In genomic region chr1:181539846-181540769, GRCm38 (mm10) we compare ENCODE assay signal across 11 mouse cellular contexts. TPM values are rescaled to one million over a fixed set of nuclear protein-coding genes. Genes with fewer than 3 reads are reported as not detected.
DNase-seq lines count a peak whose midpoint lies in the region; ATAC-seq lines count a peak whose summit lies in the region.
"Had no signal": no experiment of that assay in that cellular context is flagged by ENCODE, and none has a peak within 500 bp of the region (broad histone marks: within the 10 kb centered on the region; RNA-seq: fewer than 3 reads in every experiment).

No protein-coding gene starts in this region.

- ATAC-seq in granulocyte monocyte progenitor cell, adult 5-6 weeks (replicated peaks; ENCODE audit: poor library complexity, severe bottlenecking), result peak; percentile 90
- peak; percentile 47 for ATAC-seq in monocyte, adult 5-6 weeks (replicated peaks; ENCODE audit: insufficient number of reproducible peaks, low FRiP score, low TSS enrichment, poor library complexity, severe bottlenecking)

- DNase-seq in embryo, embryonic 11 days, result peak; percentile 31
- no peak for DNase-seq in embryo, embryonic 10 days (ENCODE audit: low spot score)
- DNase-seq in kidney, postnatal 4 days, result peak; percentile 55 to 69
- DNase-seq in heart, postnatal 10 days, result no peak
- no peak for DNase-seq in spleen, postnatal 4 days (ENCODE audit: low spot score in 2 of 2)
- DNase-seq in left cerebral cortex, adult 8-10 months (ENCODE audit: low spot score in 2 of 2), result no peak
- DNase-seq: cerebellum, adult 8-10 months; heart, adult 18-20 months; thymus, adult 2 months had no signal

- intact Hi-C loops in heart, postnatal 10 days (cut with DNase I), result no loop called here

RNA-seq across cellular contexts. Expression of gene Ccdc121, which starts 28.9 kb away (rescaled TPM):
- not detected in 2 replicates for total RNA-seq in granulocyte monocyte progenitor cell, adult 5-6 weeks (2014; fragmentation: Nextera tagmentation)
- not detected in 2 replicates for total RNA-seq in granulocyte monocyte progenitor cell, adult 5-6 weeks (2017)
- not detected in 3 replicates for total RNA-seq in monocyte, adult 5-6 weeks (2017)
- total RNA-seq in heart, postnatal 10 days (2021), result not detected
- under 1 TPM in 3 of 4 experiments, not detected in 1; 0.40 to 0.88 (median 0.53) TPM for total RNA-seq in left cerebral cortex, adult 8-10 months (2022)
- total RNA-seq: heart, adult 18-20 months had no signal

RNA-seq across cellular contexts. Expression of gene Dnah14, which starts 36.3 kb away (rescaled TPM):
- total RNA-seq in granulocyte monocyte progenitor cell, adult 5-6 weeks (2014; fragmentation: Nextera tagmentation), result not detected in 2 replicates
- 0.93 and 1.8 TPM in 2 replicates for total RNA-seq in granulocyte monocyte progenitor cell, adult 5-6 weeks (2017)
- 1.4 to 4.2 TPM (median 4.0 TPM) in 3 replicates for total RNA-seq in monocyte, adult 5-6 weeks (2017)
- not detected for total RNA-seq in heart, postnatal 10 days (2021)
- 1 to 10 TPM; 1.3 to 1.7 (median 1.3) TPM for total RNA-seq in left cerebral cortex, adult 8-10 months (2022)
- total RNA-seq: heart, adult 18-20 months had no signal

Comparison
In these comparisons a context has a peak if more than half of its experiments do, and no peak if none do; other contexts are left out.
1. DNase-seq: peak in embryo, embryonic 11 days (single experiment) and kidney, postnatal 4 days (2 of 2); none in embryo, embryonic 10 days (single experiment), heart, postnatal 10 days (0 of 2), spleen, postnatal 4 days (0 of 2) and left cerebral cortex, adult 8-10 months (0 of 2).